Mouse (Mus musculus): ENCODE measurements at regions not wholly inside any gene's neighbourhood (a gene's known extent, or its start where the extent isn't known, plus 50 kb on each side); places are given as distances from the start of the nearest gene placed in this dataset.

DNA sequence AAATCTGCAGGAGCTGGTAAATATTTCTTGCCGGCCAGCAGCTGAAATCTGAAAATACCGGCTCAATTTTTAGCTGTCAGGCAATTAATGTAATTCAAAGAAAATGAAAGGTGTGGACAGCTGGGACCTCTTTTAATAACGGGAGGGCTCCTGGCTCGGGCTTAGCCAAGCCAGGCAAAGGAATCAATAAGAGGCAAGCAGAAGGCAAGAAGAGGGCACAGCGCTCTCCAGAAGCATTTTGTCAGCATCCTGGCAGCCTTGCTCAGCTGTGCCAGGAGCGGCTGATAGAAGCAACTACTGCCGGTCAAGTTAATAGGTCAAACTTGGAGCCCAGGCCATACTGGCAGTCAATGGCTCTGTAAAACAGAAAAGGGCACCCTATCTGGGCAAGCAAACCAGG lies 111.4 kb downstream of the Rps15a start:
- TF ChIP-seq CTCF (IDR thresholded peaks at IDR 0.05; ENCODE audit: borderline replicate concordance, insufficient read depth, low read depth, low read length) (no peak), POLR2A (IDR thresholded peaks at IDR 0.05; ENCODE audit: borderline replicate concordance, insufficient read depth, low read length) (no peak)
